Mouse (Mus musculus): ENCODE data around the gene Clasrp. TPM values are rescaled to one million over a fixed set of nuclear protein-coding genes. Genes with fewer than 3 reads are reported as not detected.

Gene Clasrp
- polyA plus RNA-seq, 1 experiment from 2014 or later: 58.6 TPM

DNA sequence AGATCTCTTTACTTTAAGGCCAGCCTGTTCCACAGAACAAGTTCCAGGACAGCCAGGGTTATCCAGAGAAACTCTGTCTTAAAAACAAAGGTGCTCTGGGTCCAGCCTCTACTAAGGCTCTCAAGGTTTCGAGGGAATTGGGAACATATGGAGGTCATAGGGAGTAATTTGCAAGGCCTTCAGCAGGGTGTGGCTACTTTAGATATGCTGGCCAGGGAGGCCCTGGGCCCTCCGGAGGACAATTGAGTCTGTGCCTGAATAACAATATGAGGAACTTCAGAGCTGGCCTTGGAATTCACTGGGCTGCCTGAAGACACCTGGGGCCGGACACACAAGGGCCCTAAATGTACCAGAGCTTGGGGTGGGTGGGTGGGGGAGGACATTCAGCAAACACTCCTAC, 28.7 kb downstream of the Clasrp start:
- no peak overlapping the region for H3K9ac ChIP-seq
- H3K4me3 ChIP-seq (replicated peaks): no peak overlapping the region
- no peak overlapping the region for H3K4me2 ChIP-seq
- peaks cover 11% of the 10 kb centered on the region for H3K36me3 ChIP-seq
- no peak for ATAC-seq (replicated peaks; ENCODE audit: low FRiP score)
- 55% methylated on average over 3 of the region's 3 CpGs for WGBS
- peaks cover 38% of the 10 kb centered on the region for H3K4me1 ChIP-seq
- no peaks in the 10 kb centered on the region for H3K9me3 ChIP-seq (replicated peaks)
- H3K27ac ChIP-seq: no peak overlapping the region
- peaks cover 42% of the 10 kb centered on the region for H3K27me3 ChIP-seq

GRCm38 (mm10) chr7:19573776-19574140, 30.5 kb downstream of the Clasrp start:
- H3K36me3 ChIP-seq: peaks cover 21% of the 10 kb centered on the region
- H3K27me3 ChIP-seq: peaks cover 41% of the 10 kb centered on the region
- WGBS: 28% methylated on average over 16 of the region's 16 CpGs
- H3K4me2 ChIP-seq: peak overlapping the region; percentile 74
- ATAC-seq (replicated peaks; ENCODE audit: low FRiP score): 0 out of 2 replicates have a peak, but pooled peaks have one; percentile 0
- H3K9ac ChIP-seq: peak overlapping the region; percentile 75
- no peaks in the 10 kb centered on the region for H3K9me3 ChIP-seq (replicated peaks)
- peaks cover 38% of the 10 kb centered on the region for H3K4me1 ChIP-seq
- peak overlapping the region; percentile 94 for H3K27ac ChIP-seq
- peak overlapping the region; percentile 75 for H3K4me3 ChIP-seq (replicated peaks)

GRCm38 (mm10) chr7:19572926-19573775, 31.1 kb downstream of the Clasrp start:
- H3K27me3 ChIP-seq: peaks cover 35% of the 10 kb centered on the region
- peak overlapping the region; percentile 75 for H3K4me3 ChIP-seq (replicated peaks)
- 1% methylated on average over 53 of the region's 53 CpGs for WGBS
- peak overlapping the region; percentile 75 for H3K9ac ChIP-seq
- no peaks in the 10 kb centered on the region for H3K9me3 ChIP-seq (replicated peaks)
- peak; percentile 80 for ATAC-seq (replicated peaks; ENCODE audit: low FRiP score)
- H3K4me1 ChIP-seq: peaks cover 37% of the 10 kb centered on the region
- H3K36me3 ChIP-seq: peaks cover 26% of the 10 kb centered on the region
- H3K27ac ChIP-seq: peak overlapping the region; percentile 94
- H3K4me2 ChIP-seq: peak overlapping the region; percentile 74

DNA sequence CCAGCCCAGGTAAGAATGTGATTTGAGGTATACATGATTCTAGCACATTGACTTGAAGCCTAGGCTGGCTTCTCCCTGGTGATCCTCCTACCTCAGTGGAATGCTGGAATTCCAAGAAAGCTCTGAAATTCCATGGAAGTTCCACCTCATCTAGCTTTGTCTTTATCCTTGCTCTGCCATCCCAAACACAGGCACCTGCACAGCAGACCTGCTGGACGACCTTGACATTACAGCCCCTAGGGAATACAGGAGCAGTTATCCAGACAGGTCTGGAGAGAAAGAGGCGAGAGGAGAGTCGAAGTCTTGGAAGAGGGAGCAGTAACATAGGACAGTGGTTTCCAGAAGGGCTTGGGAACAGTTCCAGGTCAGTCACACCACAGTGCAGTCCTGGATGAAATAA, 34.6 kb downstream of the Clasrp start:
- ATAC-seq (replicated peaks; ENCODE audit: low FRiP score): no peak
- no peak overlapping the region for H3K27ac ChIP-seq
- H3K9me3 ChIP-seq (replicated peaks): no peaks in the 10 kb centered on the region
- H3K4me3 ChIP-seq (replicated peaks): no peak overlapping the region
- H3K4me2 ChIP-seq: no peak overlapping the region
- peaks cover 47% of the 10 kb centered on the region for H3K36me3 ChIP-seq
- H3K9ac ChIP-seq: no peak overlapping the region
- peaks cover 24% of the 10 kb centered on the region for H3K4me1 ChIP-seq
- peaks cover 2% of the 10 kb centered on the region for H3K27me3 ChIP-seq
- WGBS: 75% methylated on average over 3 of the region's 3 CpGs

DNA sequence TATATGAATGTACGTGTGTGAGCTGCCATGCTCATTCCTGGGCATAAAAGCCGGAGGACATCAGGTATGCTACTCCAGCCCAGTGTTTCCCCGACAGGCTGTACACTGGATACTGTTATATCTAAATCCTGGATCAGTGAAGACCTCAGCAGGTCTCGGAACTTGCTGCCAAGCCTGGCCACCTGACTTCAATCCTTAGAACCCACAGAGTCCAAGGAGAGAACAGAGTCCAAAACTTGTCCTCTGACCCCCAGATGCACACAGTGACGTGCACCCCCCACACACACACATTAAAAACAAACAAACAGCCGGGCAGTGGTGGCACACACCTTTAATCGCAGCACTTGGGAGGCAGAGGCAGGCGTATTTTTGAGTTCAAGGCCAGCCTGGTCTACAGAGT, 36.9 kb downstream of the Clasrp start:
- Histone ChIP-seq H3K36me3 (peaks cover 58% of the 10 kb centered on the region), H3K27ac (no peak overlapping the region), H3K27me3 (no peaks in the 10 kb centered on the region), H3K4me3 (replicated peaks) (no peak overlapping the region), H3K9me3 (replicated peaks) (no peaks in the 10 kb centered on the region), H3K9ac (no peak overlapping the region), H3K4me1 (peaks cover 26% of the 10 kb centered on the region), H3K4me2 (no peak overlapping the region)
- ATAC-seq (replicated peaks; ENCODE audit: low FRiP score): no peak
- 89% methylated on average over 8 of the region's 8 CpGs for WGBS

DNA sequence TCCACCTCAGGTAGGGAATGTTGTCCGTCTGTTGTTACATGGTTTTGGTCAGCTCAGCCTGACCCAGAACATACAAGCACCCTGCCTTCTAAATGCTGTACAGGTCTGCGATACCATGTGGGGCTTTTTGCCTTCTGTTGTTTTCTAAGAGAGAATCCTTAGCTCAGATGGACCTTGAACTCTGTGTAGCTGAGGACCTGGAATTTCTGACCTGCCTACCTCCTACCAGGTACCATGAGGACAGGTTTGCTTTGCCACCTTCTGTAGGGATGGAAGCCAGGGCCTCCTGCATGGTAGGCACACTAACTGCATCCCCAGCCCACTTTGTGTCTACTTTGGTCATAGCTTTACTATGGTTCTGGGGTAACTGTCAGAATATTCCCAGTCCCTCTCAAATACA, 38.5 kb downstream of the Clasrp start:
- Histone ChIP-seq H3K4me1 (peaks cover 18% of the 10 kb centered on the region), H3K4me3 (replicated peaks) (no peak overlapping the region), H3K27ac (no peak overlapping the region), H3K4me2 (no peak overlapping the region), H3K36me3 (peaks cover 57% of the 10 kb centered on the region), H3K27me3 (no peaks in the 10 kb centered on the region), H3K9ac (no peak overlapping the region), H3K9me3 (replicated peaks) (no peaks in the 10 kb centered on the region)
- no peak for ATAC-seq (replicated peaks; ENCODE audit: low FRiP score)
- WGBS: 92% methylated on average over 2 of the region's 2 CpGs

DNA sequence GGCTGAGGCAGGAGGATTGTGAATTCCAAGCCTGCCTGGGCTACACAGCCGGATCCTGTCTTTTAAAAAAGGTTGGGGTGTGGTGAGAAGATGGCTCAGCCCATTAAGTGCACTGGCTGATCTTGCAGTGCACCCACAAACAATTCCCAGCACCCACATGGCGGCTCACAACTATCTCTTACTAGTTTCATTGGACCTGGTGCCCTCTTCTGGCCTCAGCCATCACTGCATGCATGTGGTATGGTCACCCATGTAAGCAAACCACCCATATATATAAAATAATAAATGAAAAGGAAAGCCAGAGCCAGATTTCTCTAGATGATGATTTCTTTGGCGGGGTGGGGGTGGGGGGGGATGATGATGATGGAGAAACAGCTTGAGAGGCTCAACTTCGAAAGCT, 39.8 kb downstream of the Clasrp start:
- H3K27me3 ChIP-seq: no peaks in the 10 kb centered on the region
- no peak for ATAC-seq (replicated peaks; ENCODE audit: low FRiP score)
- no peak overlapping the region for H3K4me3 ChIP-seq (replicated peaks)
- H3K36me3 ChIP-seq: peaks cover 43% of the 10 kb centered on the region
- no peak overlapping the region for H3K27ac ChIP-seq
- H3K9me3 ChIP-seq (replicated peaks): no peaks in the 10 kb centered on the region
- H3K4me2 ChIP-seq: no peak overlapping the region
- no peak overlapping the region for H3K9ac ChIP-seq
- H3K4me1 ChIP-seq: peaks cover 32% of the 10 kb centered on the region
- 85% methylated on average over 4 of the region's 4 CpGs for WGBS

DNA sequence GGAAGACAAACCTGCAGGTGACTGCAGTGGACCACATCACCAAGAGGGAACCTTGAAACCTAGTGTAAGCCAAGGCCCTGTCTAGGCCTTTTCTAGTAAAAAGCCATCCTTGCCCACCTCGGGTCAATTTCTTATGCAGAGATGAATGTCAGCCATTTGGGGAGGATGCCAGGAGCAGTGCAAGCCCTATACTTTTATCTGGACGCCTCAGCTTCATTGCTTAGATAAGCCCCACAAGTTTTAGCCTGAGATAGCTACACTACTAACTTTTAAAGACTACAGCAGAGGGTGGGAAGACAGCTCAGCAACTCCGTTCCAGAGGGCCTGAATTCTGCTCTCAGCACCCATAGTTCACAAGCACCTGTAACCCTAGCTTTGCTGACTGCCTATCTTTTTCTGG, 40.4 kb downstream of the Clasrp start:
- peaks cover 38% of the 10 kb centered on the region for H3K36me3 ChIP-seq
- H3K9me3 ChIP-seq (replicated peaks): no peaks in the 10 kb centered on the region
- no peak overlapping the region for H3K4me3 ChIP-seq (replicated peaks)
- H3K4me1 ChIP-seq: peaks cover 37% of the 10 kb centered on the region
- H3K4me2 ChIP-seq: peak overlapping the region; percentile 81; the same call in 1 of the 2 replicates
- 82% methylated on average over 3 of the region's 3 CpGs for whole genome bisulfite sequencing
- H3K9ac ChIP-seq: no peak overlapping the region
- no peak for ATAC-seq (replicated peaks; ENCODE audit: low FRiP score)
- H3K27me3 ChIP-seq: no peaks in the 10 kb centered on the region
- no peak overlapping the region for H3K27ac ChIP-seq

DNA sequence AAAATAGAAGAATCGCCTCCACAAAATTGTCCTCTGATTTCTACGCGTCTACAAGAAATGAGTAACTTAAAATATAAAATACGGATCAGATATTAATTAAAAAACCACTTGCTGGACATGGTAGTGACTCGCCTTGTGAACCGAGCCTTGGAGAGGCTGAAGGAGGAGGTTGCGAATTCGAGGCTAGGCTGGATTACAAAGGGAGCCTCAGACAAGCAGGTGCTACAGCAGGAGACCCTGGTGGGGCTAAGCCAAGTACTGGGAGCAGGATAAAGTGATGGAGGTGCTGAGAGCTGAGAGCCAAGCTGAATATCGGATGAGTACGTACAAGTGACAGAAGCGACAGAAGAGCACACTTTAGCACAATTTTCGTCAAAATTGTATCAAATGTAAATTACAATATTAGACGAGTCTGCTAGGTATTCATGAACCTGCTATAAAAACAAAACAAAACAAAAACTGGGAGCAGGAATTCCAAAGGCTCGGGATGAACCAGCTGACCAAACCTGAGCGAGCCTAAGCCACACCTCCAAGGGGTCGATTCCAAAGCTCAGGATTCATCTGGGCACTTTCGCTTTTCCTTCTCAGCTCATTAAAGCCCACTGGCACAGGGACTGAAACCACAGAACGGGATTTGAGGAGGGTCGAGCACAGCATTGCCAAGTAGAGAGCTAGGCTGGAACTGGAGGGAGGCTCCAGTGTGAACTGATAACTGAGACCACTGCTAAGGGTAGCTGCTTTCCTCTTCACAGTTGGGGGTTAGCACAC, 41.5 kb downstream of the Clasrp start, which contains the start of gene Ppp1r37:
Gene Ppp1r37 (minus strand): TSS at position 434 of the 768 bp plus-strand sequence.
- WGBS: 2% methylated on average over 19 of the region's 19 CpGs
- peak within 1 kb of the TSS; percentile 88 for H3K9ac ChIP-seq
- no peak; the same call in 1 of the 2 replicates for ATAC-seq (replicated peaks; ENCODE audit: low FRiP score)
- no peaks in the 10 kb centered on the region for H3K9me3 ChIP-seq (replicated peaks)
- H3K4me1 ChIP-seq: peaks cover 47% of the 10 kb centered on the region
- no peaks in the 10 kb centered on the region for H3K27me3 ChIP-seq
- peak within 1 kb of the TSS; percentile 81 for H3K4me2 ChIP-seq
- peak within 1 kb of the TSS; percentile 95 for H3K27ac ChIP-seq
- peak within 1 kb of the TSS; percentile 94 for H3K4me3 ChIP-seq (replicated peaks)
- peaks cover 38% of the 10 kb centered on the region for H3K36me3 ChIP-seq

DNA sequence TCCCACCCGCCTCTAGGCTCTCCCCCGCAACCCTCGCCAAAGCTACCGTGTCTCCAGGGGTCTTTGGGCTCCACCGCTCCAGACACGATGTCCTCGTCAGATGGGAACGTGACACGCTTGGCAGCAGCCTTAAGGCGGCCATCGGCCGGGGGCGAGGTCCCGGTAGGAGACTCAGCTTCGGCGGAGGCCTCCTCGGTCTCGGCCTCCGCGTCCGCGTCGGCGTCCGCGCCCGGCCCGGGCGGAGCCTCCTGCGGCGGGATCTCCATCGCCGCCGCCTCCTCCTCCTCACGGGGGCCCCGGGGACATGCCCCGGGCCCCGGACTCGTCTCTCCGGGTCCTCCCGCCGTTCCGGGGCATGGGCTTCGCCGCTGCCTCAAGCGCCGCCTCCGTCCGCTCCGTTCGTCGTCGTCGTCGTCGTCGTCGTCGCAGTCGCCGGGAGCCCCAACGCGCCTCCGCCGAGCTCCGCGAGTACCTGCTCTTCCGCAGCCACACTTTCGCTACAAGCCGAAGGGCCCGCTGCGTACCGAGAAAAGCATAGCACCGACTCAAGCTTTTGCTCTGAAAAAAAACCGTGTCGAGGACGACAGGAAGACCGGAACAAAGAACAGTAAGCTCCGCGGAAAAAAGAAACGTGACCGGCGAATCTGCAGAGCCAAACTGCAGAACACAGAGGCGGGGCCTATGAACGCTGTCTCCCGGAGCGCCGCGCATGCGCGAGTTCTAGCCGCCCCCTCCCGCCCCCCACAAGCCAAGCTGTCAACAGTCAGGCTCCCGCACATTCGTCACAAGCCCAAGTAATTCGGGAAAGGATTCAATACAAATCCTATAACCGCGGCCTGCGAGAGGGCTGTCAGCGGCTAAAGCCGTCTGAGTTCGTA, 42.3 kb downstream of the Clasrp start:
- WGBS: under 1% methylated on average over 102 of the region's 102 CpGs
- Histone ChIP-seq H3K4me1 (peaks cover 47% of the 10 kb centered on the region), H3K27me3 (no peaks in the 10 kb centered on the region), H3K27ac (peak overlapping the region; percentile 95), H3K36me3 (peaks cover 38% of the 10 kb centered on the region), H3K9me3 (replicated peaks) (no peaks in the 10 kb centered on the region), H3K9ac (peak overlapping the region; percentile 88), H3K4me2 (peak overlapping the region; percentile 81), H3K4me3 (replicated peaks) (peak overlapping the region; percentile 94)
- ATAC-seq (replicated peaks; ENCODE audit: low FRiP score): peak; percentile 87

DNA sequence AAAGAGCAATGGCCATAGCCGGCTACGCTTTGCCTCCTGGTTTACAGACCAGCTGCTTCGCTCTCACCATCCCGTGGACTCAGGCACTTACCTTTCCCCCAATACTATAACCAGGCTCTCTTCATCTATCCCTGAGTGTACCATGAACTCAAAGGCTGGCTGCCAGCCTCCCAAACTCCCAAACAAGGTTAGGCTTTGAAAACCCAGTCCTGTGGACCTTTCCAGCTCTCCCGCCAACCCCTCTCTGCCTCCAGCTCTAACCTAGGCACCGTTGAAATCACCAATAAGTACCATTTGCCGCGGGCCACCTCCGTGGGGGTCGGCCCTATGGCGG, 42.9 kb downstream of the Clasrp start:
- Histone ChIP-seq H3K27ac (peak overlapping the region; percentile 95), H3K9me3 (replicated peaks) (no peaks in the 10 kb centered on the region), H3K4me2 (peak overlapping the region; percentile 81), H3K9ac (peak overlapping the region; percentile 88), H3K4me1 (peaks cover 47% of the 10 kb centered on the region), H3K4me3 (replicated peaks) (peak overlapping the region; percentile 94), H3K27me3 (no peaks in the 10 kb centered on the region), H3K36me3 (peaks cover 37% of the 10 kb centered on the region)
- 1% methylated on average over 11 of the region's 11 CpGs for WGBS
- ATAC-seq (replicated peaks; ENCODE audit: low FRiP score): peak; percentile 9; the same call in 1 of the 2 replicates

All from kidney, embryonic 15.5 days (tissue).